Mouse (Mus musculus) forebrain, postnatal 0 days (tissue): Measurements from ENCODE around the gene Phldb1. TPM values are rescaled to one million over a fixed set of nuclear protein-coding genes. Genes with fewer than 3 reads are reported as not detected.

ENCODE experiments used
- ATAC-seq: fragments of 200-750 bp; cut with Nextera tagmentation; 2 replicates; pipeline ENCODE4 v1.8.0; 2017; ENCODE audit warnings: mild to moderate bottlenecking, moderate library complexity
- DNase-seq: peaks from one replicate; pipeline ENCODE4 v3.0.0-alpha.2; 2015
- H3K27ac ChIP-seq: fragments of 300-500 bp; sonication (generic); 2 replicates; pipeline ENCODE4 v1.5.1; 2014; ENCODE audit warnings: low read depth, mild to moderate bottlenecking, antibody characterized with exemption, low read length, moderate library complexity, mixed read lengths
- H3K27me3 ChIP-seq: fragments of 300-500 bp; sonication (generic); 2 replicates; pipeline ENCODE4 v1.6.1; 2014; ENCODE audit warnings: mild to moderate bottlenecking, low read length, mixed read lengths; ENCODE audit not compliant: insufficient read depth
- H3K36me3 ChIP-seq: fragments of 300-500 bp; sonication (generic); 2 replicates; pipeline ENCODE4 v1.6.1; 2014; ENCODE audit warnings: mild to moderate bottlenecking, moderate library complexity; ENCODE audit not compliant: insufficient read depth
- H3K4me1 ChIP-seq: fragments of 300-500 bp; sonication (generic); 2 replicates; pipeline ENCODE4 v1.6.1; 2014; ENCODE audit warnings: antibody characterized with exemption; ENCODE audit not compliant: insufficient read depth
- H3K4me2 ChIP-seq: fragments of 300-500 bp; sonication (generic); 2 replicates; pipeline ENCODE4 v1.6.1; 2014; ENCODE audit warnings: low read depth, mild to moderate bottlenecking, moderate library complexity
- H3K4me3 ChIP-seq: fragments of 300-500 bp; sonication (generic); 2 replicates; pipeline ENCODE4 v1.5.1; 2014; ENCODE audit warnings: low read depth, low read length, mixed read lengths
- H3K9ac ChIP-seq: fragments of 300-500 bp; sonication (generic); 2 replicates; pipeline ENCODE4 v1.6.1; 2014; ENCODE audit warnings: mild to moderate bottlenecking
- H3K9me3 ChIP-seq: fragments of 300-500 bp; sonication (generic); 2 replicates; pipeline ENCODE4 v1.6.1; 2016; ENCODE audit warnings: low read length
- CTCF ChIP-seq: sonication (generic); IDR thresholded peaks from 2 replicates; pipeline ENCODE4 v1.5.1; 2016; ENCODE audit warnings: antibody characterized with exemption, control low read depth, low read depth
- WGBS: fragments of 180-500 bp; shearing (Covaris S2); extraction: QIAGEN DNeasy Blood & Tissue Kit; methylation state at CpG from one replicate; pipeline ENCODE4 v1.1.7; 2014; 5-methylcytosine and 5-hydroxymethylcytosine counted together
- polyA plus RNA-seq: library from polyadenylated mRNA; unstranded; fragments of >200 nt; fragmentation: Nextera tagmentation; extraction: Ambion mirVana; gene quantifications from 2 replicates; pipeline ENCODE4 v1.2.1, GENCODE M21; 2015
- total RNA-seq: library from RNA; depleted of rRNA; stranded (reverse); fragments of >200 nt; gene quantifications from 2 replicates; pipeline ENCODE4 v1.2.3, GENCODE M21; 2014

Phldb1 gene
- total and polyA plus RNA-seq, 2 experiments from 2014 or later, result 34.3 to 129 TPM

DNA sequence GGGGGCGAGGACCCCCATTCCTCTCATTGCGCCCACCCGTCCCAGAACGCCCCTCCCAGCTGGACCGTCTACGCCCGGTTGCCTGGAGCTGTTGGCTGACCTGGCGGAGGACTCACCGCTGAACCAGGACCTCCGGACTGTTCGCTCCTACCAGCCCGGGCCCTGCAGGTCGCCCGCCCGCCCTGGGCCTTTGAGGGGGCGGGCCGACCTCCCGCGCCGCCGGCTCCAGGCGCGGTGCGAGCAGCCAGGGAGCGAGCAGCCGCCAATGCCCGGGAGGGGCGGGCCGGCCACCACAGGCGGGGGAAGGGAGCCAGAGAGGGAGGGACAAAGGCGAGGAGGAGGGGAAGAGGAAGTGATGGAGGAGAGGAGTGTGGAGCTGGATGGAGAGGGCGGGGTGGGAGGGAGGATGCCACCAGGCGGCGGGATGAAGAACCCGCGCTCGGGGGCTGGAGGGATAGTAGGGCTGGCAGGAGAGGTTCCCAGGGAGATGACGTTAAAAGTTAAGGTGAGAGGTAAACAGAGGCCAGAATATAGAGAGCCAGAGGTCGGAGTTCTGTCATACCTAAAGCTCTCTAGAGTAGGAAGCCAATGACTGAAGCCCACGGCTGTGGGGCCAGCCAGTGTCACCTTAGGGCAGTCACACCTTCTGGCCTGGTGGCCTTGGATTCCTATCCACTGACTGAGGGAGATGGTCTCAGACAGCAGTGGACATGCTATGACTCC is 13.7 kb downstream of the Phldb1 start:
- H3K4me3 ChIP-seq, result peak overlapping the region; percentile 79
- peaks cover 17% of the 10 kb centered on the region for H3K4me1 ChIP-seq
- H3K27me3 ChIP-seq, result no peaks in the 10 kb centered on the region
- peaks cover 18% of the 10 kb centered on the region for H3K36me3 ChIP-seq
- peak overlapping the region; percentile 85 for H3K4me2 ChIP-seq
- peak overlapping the region; percentile 85 for H3K27ac ChIP-seq
- TF ChIP-seq CTCF, result peak; percentile 56
- ATAC-seq (peak; percentile 88), DNase-seq (peak; percentile 90)
- no peaks in the 10 kb centered on the region for H3K9me3 ChIP-seq
- peak overlapping the region; percentile 90 for H3K9ac ChIP-seq
- WGBS, result 3% methylated on average over 39 of the region's 40 CpGs

DNA sequence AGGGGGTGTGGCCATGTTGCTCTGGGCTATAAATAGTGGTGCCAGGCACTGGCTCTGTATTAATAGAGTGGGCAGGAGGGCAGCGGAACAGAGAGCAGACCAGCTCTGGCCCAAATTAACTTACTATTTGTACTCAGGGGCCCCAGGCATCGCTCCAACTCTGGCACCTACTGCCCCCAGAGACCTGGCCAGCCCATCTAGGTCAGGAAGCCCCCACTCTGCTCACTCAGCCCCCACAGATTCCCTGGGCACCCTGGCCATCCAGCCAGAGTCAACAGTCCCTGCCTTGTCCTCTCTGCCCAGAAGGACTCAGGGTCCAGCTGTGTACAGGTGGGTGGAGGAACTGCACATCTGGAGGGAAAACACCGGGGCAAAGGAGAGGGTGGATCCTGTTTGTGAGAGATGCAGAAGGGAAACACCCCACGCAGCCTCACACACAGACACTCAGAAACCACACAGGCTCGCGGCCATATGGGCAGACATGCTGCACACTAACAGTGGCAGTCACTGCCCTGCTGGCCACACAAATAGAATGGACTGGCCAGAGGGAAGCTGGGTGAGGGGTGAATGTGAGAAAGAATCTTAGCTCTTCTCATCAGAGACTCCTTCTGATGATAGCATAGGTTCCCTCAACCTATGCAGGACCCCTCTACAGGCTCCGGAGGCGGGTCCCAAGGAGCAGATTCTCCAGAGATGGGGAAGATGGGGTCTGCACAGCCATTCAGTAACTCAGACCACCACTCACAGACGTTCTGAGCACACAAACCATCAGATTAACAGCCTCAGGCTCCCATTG is 14.4 kb downstream of the Phldb1 start:
- H3K27me3 ChIP-seq, result no peaks in the 10 kb centered on the region
- H3K27ac ChIP-seq, result peak overlapping the region; percentile 85
- 9% methylated on average over 9 of the region's 9 CpGs for WGBS
- H3K4me3 ChIP-seq, result peak overlapping the region; percentile 79
- DNase-seq (peak; percentile 67), ATAC-seq (peak; percentile 42)
- peaks cover 17% of the 10 kb centered on the region for H3K4me1 ChIP-seq
- H3K9me3 ChIP-seq, result no peaks in the 10 kb centered on the region
- H3K9ac ChIP-seq, result peak overlapping the region; percentile 90
- peak overlapping the region; percentile 85 for H3K4me2 ChIP-seq
- no peak for TF ChIP-seq CTCF
- peaks cover 26% of the 10 kb centered on the region for H3K36me3 ChIP-seq

DNA sequence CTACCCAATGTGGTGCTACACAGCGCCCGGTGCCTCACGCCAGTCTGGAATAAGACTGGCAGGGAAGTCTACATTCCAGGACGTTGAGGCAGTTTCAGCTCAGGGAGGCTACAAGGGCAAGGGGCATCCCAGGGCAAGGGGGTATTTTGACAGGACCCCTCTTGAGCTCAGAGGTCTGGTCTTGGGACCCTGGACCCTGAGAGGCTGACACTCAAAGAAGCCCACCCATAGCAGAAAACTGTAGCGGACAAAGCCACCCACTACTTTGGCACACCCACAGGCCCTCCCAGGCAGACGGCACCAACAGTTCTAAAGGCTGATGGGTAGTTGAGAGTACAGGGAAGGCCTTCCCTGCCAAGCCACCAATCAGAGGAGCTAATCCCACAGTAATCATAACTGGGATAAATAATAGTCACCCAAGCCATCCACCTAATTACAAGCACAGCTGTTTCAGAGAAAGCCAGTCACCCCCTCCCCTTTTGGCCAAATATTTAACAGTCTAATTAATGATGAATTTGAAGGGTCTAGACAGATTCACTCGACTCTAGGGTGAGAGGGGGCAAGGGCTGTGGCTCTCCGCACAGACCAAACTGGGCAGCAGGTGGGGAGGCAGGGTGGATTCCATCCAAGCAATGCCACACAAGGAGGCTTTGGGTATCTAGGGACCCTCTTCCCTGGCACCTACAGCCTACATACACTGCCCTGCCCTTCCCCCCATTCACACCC is 15.2 kb downstream of the Phldb1 start:
- peaks cover 17% of the 10 kb centered on the region for H3K4me1 ChIP-seq
- peak overlapping the region; percentile 90 for H3K9ac ChIP-seq
- ATAC-seq (peak; percentile 15), DNase-seq (peak; percentile 44)
- TF ChIP-seq CTCF, result no peak
- H3K36me3 ChIP-seq, result peaks cover 33% of the 10 kb centered on the region
- H3K4me3 ChIP-seq, result peak overlapping the region; percentile 79
- peak overlapping the region; percentile 85; the same call in 1 of the 2 replicates for H3K27ac ChIP-seq
- no peaks in the 10 kb centered on the region for H3K9me3 ChIP-seq
- H3K4me2 ChIP-seq, result peak overlapping the region; percentile 85
- no peaks in the 10 kb centered on the region for H3K27me3 ChIP-seq
- 45% methylated on average over 8 of the region's 8 CpGs for WGBS

DNA sequence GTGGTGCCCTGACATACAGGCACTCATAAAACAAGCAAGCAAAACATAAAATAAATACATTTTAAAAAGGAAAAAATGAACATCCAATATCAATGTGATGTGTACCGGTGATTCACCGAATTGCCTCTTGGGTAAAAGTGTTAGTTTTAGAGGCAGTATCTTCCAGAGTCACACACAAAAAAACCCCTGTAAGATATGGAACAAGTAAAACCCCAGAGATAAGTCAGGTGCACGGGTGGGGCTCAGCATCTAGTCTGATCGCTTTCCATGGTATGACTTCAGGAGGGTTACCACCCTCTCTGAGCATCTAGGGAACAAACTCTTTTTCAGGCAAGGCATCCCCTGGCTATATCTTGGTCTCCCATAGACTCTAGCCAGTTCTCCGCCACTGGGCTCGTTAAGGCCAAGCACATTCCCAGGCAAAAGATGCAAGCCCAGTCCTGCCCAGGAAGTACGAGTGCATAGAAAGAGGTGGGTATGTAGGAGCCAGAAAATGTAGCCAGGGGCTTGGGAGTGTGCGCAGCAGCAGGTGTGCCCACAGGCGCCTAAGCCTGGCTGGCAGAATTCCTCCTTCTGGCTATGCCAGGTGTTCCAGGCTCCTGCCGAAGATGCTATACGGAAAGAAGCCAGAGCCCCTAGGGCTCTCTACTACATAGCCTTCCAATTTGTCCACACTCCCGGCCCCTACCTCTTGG is 15.9 kb downstream of the Phldb1 start:
- TF ChIP-seq CTCF, result no peak
- 72% methylated on average over 12 of the region's 12 CpGs for WGBS
- ATAC-seq (no peak), DNase-seq (peak; percentile 39)
- Histone ChIP-seq H3K27me3 (no peaks in the 10 kb centered on the region), H3K27ac (no peak overlapping the region), H3K4me3 (0 out of 2 replicates have a peak overlapping the region, but pooled peaks have one; percentile 79), H3K36me3 (peaks cover 40% of the 10 kb centered on the region), H3K9me3 (no peaks in the 10 kb centered on the region), H3K4me1 (peaks cover 17% of the 10 kb centered on the region), H3K4me2 (peak overlapping the region; percentile 85), H3K9ac (0 out of 2 replicates have a peak overlapping the region, but pooled peaks have one; percentile 14)

DNA sequence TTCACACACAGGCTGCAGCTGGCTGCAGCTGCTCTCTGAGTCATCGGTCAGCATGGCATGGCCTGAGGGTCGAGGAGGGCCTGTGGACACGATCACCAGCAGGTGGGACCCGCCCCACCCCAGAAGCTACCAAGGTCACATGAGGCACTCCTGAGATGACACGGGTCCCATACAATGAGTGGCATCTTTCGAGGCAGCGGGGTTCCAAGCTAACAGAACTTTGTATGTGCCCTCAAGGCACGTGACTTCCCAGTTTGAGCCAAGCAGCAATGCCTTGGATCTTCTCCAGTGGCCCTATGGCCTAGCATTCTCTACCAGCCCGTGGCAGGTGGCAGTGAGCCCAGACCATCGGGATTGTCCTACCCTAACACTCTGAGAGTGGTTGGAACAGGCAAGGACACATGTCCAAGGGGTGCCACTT is 17.2 kb downstream of the Phldb1 start:
- Histone ChIP-seq H3K36me3 (peaks cover 51% of the 10 kb centered on the region), H3K4me2 (no peak overlapping the region), H3K4me1 (peaks cover 13% of the 10 kb centered on the region), H3K4me3 (no peak overlapping the region), H3K9me3 (no peaks in the 10 kb centered on the region), H3K27me3 (no peaks in the 10 kb centered on the region), H3K9ac (no peak overlapping the region), H3K27ac (no peak overlapping the region)
- DNase-seq (peak; percentile 35), ATAC-seq (no peak)
- no peak for TF ChIP-seq CTCF
- WGBS, result 70% methylated on average over 10 of the region's 10 CpGs
